Mouse (Mus musculus): Measurements from ENCODE around the gene Clec2g. TPM values are rescaled to one million over a fixed set of nuclear protein-coding genes. Genes with fewer than 3 reads are reported as not detected.
"Not testable (repeated sequence)": the region's sequence is repeated elsewhere in the genome, so short reads cannot be mapped to it uniquely, and the experiment has no call there.

The Clec2g gene
- polyA plus RNA-seq, 1 experiment = not detected

GRCm38 (mm10) chr6:128968463-128968862 lies 34.3 kb downstream of the Clec2g start:
- no peaks in the 10 kb centered on the region; the same call in 1 of the 2 replicates for H3K4me1 ChIP-seq (ENCODE audit: control insufficient read depth, insufficient read depth, low read length)
- H3K27ac ChIP-seq (ENCODE audit: control insufficient read depth, insufficient read depth, low read depth, low read length, poor library complexity) = no peak overlapping the region
- TF ChIP-seq CTCF (IDR thresholded peaks at IDR 0.05; ENCODE audit: control insufficient read depth, insufficient read depth, low read length) (no peak), POLR2A (IDR thresholded peaks at IDR 0.05; ENCODE audit: borderline replicate concordance, control insufficient read depth, low read depth, low read length) (no peak)
- no peak overlapping the region for H3K4me3 ChIP-seq (replicated peaks; ENCODE audit: control insufficient read depth, low read depth, low read length)

GRCm38 (mm10) chr6:128969741-128970140 lies 35.6 kb downstream of the Clec2g start:
- TF ChIP-seq POLR2A (IDR thresholded peaks at IDR 0.05; ENCODE audit: borderline replicate concordance, control insufficient read depth, low read depth, low read length) (no peak), CTCF (IDR thresholded peaks at IDR 0.05; ENCODE audit: control insufficient read depth, insufficient read depth, low read length) (no peak)
- no peaks in the 10 kb centered on the region; the same call in 1 of the 2 replicates for H3K4me1 ChIP-seq (ENCODE audit: control insufficient read depth, insufficient read depth, low read length)
- WGBS = 89% methylated on average over 1 of the region's 1 CpGs
- H3K27ac ChIP-seq (ENCODE audit: control insufficient read depth, insufficient read depth, low read depth, low read length, poor library complexity) = no peak overlapping the region
- no peak overlapping the region for H3K4me3 ChIP-seq (replicated peaks; ENCODE audit: control insufficient read depth, low read depth, low read length)

- WGBS = 90% methylated on average over 20 of the region's 20 CpGs
- H3K4me1 ChIP-seq (ENCODE audit: control insufficient read depth, insufficient read depth, low read length); H3K27ac ChIP-seq (ENCODE audit: control insufficient read depth, insufficient read depth, low read depth, low read length, poor library complexity): not testable (repeated sequence)
These were observed 36.6 kb downstream of the Clec2g start for GRCm38 (mm10) chr6:128970508-128971393.

GRCm38 (mm10) chr6:128971394-128972039 lies 37.3 kb downstream of the Clec2g start:
- WGBS = 73% methylated on average over 1 of the region's 1 CpGs
- Histone ChIP-seq H3K4me1 (ENCODE audit: control insufficient read depth, insufficient read depth, low read length) (no peaks in the 10 kb centered on the region; the same call in 1 of the 2 replicates), H3K27ac (ENCODE audit: control insufficient read depth, insufficient read depth, low read depth, low read length, poor library complexity) (no peak overlapping the region), H3K4me3 (replicated peaks; ENCODE audit: control insufficient read depth, low read depth, low read length) (no peak overlapping the region)
- TF ChIP-seq CTCF (IDR thresholded peaks at IDR 0.05; ENCODE audit: control insufficient read depth, insufficient read depth, low read length) (no peak), POLR2A (IDR thresholded peaks at IDR 0.05; ENCODE audit: borderline replicate concordance, control insufficient read depth, low read depth, low read length) (no peak)

More at GRCm38 (mm10) chr6:128970508-128971393, 36.6 kb downstream of the Clec2g start:
- not testable (repeated sequence) for H3K4me3 ChIP-seq (replicated peaks; ENCODE audit: control insufficient read depth, low read depth, low read length)

- 89% methylated on average over 2 of the region's 2 CpGs for WGBS
- no peak for TF ChIP-seq POLR2A (IDR thresholded peaks at IDR 0.05; ENCODE audit: borderline replicate concordance, control insufficient read depth, low read depth, low read length)
- no peak for TF ChIP-seq CTCF (IDR thresholded peaks at IDR 0.05; ENCODE audit: control insufficient read depth, insufficient read depth, low read length)
These were observed 38.0 kb downstream of the Clec2g start for GRCm38 (mm10) chr6:128972156-128972555.

GRCm38 (mm10) chr6:128972687-128973438 lies 38.7 kb downstream of the Clec2g start:
- TF ChIP-seq POLR2A (IDR thresholded peaks at IDR 0.05; ENCODE audit: borderline replicate concordance, control insufficient read depth, low read depth, low read length) (no peak), CTCF (IDR thresholded peaks at IDR 0.05; ENCODE audit: control insufficient read depth, insufficient read depth, low read length) (no peak)
- Histone ChIP-seq H3K4me3 (replicated peaks; ENCODE audit: control insufficient read depth, low read depth, low read length) (peak overlapping the region; percentile 46), H3K27ac (ENCODE audit: control insufficient read depth, insufficient read depth, low read depth, low read length, poor library complexity) (peak overlapping the region; percentile 30), H3K4me1 (ENCODE audit: control insufficient read depth, insufficient read depth, low read length) (no peaks in the 10 kb centered on the region; the same call in 1 of the 2 replicates)
- 58% methylated on average over 5 of the region's 5 CpGs for WGBS

More at GRCm38 (mm10) chr6:128972156-128972555, 38.0 kb downstream of the Clec2g start:
- H3K4me3 ChIP-seq (replicated peaks; ENCODE audit: control insufficient read depth, low read depth, low read length) = no peak overlapping the region
- H3K4me1 ChIP-seq (ENCODE audit: control insufficient read depth, insufficient read depth, low read length) = no peaks in the 10 kb centered on the region; the same call in 1 of the 2 replicates
- no peak overlapping the region for H3K27ac ChIP-seq (ENCODE audit: control insufficient read depth, insufficient read depth, low read depth, low read length, poor library complexity)

- TF ChIP-seq POLR2A (IDR thresholded peaks at IDR 0.05; ENCODE audit: borderline replicate concordance, control insufficient read depth, low read depth, low read length) (no peak), CTCF (IDR thresholded peaks at IDR 0.05; ENCODE audit: control insufficient read depth, insufficient read depth, low read length) (no peak)
- H3K4me3 ChIP-seq (replicated peaks; ENCODE audit: control insufficient read depth, low read depth, low read length) = peak overlapping the region; percentile 46
- H3K4me1 ChIP-seq (ENCODE audit: control insufficient read depth, insufficient read depth, low read length) = no peaks in the 10 kb centered on the region; the same call in 1 of the 2 replicates
- peak overlapping the region; percentile 30 for H3K27ac ChIP-seq (ENCODE audit: control insufficient read depth, insufficient read depth, low read depth, low read length, poor library complexity)
- 87% methylated on average over 3 of the region's 3 CpGs for WGBS
These were observed 39.2 kb downstream of the Clec2g start for GRCm38 (mm10) chr6:128973439-128973697.

GRCm38 (mm10) chr6:128974850-128975249 lies 40.7 kb downstream of the Clec2g start:
- H3K4me1 ChIP-seq (ENCODE audit: control insufficient read depth, insufficient read depth, low read length); H3K27ac ChIP-seq (ENCODE audit: control insufficient read depth, insufficient read depth, low read depth, low read length, poor library complexity): not testable (repeated sequence)
- peak overlapping the region; percentile 55 for H3K4me3 ChIP-seq (replicated peaks; ENCODE audit: control insufficient read depth, low read depth, low read length)
